29 mouse cellular contexts compared by ENCODE assay signal in genomic region chr6:81910302-81910855, GRCm38 (mm10). TPM values are rescaled to one million over a fixed set of nuclear protein-coding genes. Genes with fewer than 3 reads are reported as not detected.
A peak's percentile ranks its signal among the peaks of the same experiment; 100 is the strongest.
DNase-seq lines count a peak whose midpoint lies in the region; ATAC-seq and TF ChIP-seq lines count a peak whose summit lies in the region.
"Had no signal": no experiment of that assay in that cellular context is flagged by ENCODE, and none has a peak within 500 bp of the region (broad histone marks: within the 10 kb centered on the region; RNA-seq: fewer than 3 reads in every experiment).

No protein-coding gene starts in this region.

- 91% methylated on average over 25 of the region's 25 CpGs for WGBS in forebrain, embryonic 14.5 days

- no peaks in the 10 kb centered on the region for H3K27me3 ChIP-seq in testis, adult 2 months (ENCODE audit: control insufficient read depth, insufficient read depth, low read length)
- no peaks in the 10 kb centered on the region for H3K27me3 ChIP-seq in forebrain, embryonic 14.5 days (replicated peaks; ENCODE audit: control insufficient read depth, insufficient read depth, low read length)
- H3K27me3 ChIP-seq: hindbrain, embryonic 12.5 days; liver, embryonic 12.5 days; neural tube, embryonic 13.5 days had no signal

- intact Hi-C loops in left cerebral cortex, adult 2 months (cut with DNase I), result no loop called here

- no peak for ATAC-seq in forebrain, embryonic 14.5 days
- ATAC-seq: activated CD4-positive, CD25-positive, alpha-beta regulatory T cell, adult 4 months; hindbrain, postnatal 0 days; intestine, postnatal 0 days; liver, embryonic 12.5 days; liver, postnatal 0 days had no signal

- H3K4me3 ChIP-seq in left cerebral cortex, adult 2 months, result no peak overlapping the region
- H3K4me3 ChIP-seq in testis, adult 2 months (ENCODE audit: control insufficient read depth, low read depth, low read length), result peak overlapping the region; percentile 78
- no peak overlapping the region for H3K4me3 ChIP-seq in forebrain, embryonic 14.5 days (ENCODE audit: low read depth, low read length)
- H3K4me3 ChIP-seq: erythroblast, embryonic 14.5 days; hindbrain, embryonic 12.5 days; liver, embryonic 12.5 days; neural tube, embryonic 13.5 days had no signal

- peaks cover 4% of the 10 kb centered on the region for H3K36me3 ChIP-seq in testis, adult 2 months (ENCODE audit: control insufficient read depth, insufficient read depth, low read length)
- no peaks in the 10 kb centered on the region for H3K36me3 ChIP-seq in forebrain, embryonic 14.5 days (ENCODE audit: control insufficient read depth, insufficient read depth, low read length)
- H3K36me3 ChIP-seq: hindbrain, embryonic 12.5 days; liver, embryonic 12.5 days; neural tube, embryonic 13.5 days had no signal

- H3K27ac ChIP-seq in left cerebral cortex, adult 2 months, result no peak overlapping the region
- peak overlapping the region; percentile 91 for H3K27ac ChIP-seq in testis, adult 2 months (ENCODE audit: control insufficient read depth, insufficient read depth, low read depth, low read length)
- H3K27ac ChIP-seq in forebrain, embryonic 14.5 days (ENCODE audit: low read depth, low read length), result no peak overlapping the region
- H3K27ac ChIP-seq: hindbrain, embryonic 12.5 days; hindbrain, postnatal 0 days; liver, embryonic 12.5 days; neural tube, embryonic 13.5 days had no signal

- peak; percentile 97 for TF ChIP-seq POLR2A in testis, adult 2 months (IDR thresholded peaks at IDR 0.05; ENCODE audit: control insufficient read depth, low read depth, low read length)

- no peak overlapping the region for H3K9ac ChIP-seq in forebrain, embryonic 14.5 days (ENCODE audit: low read length)
- H3K9ac ChIP-seq: forebrain, postnatal 0 days; hindbrain, embryonic 12.5 days; liver, embryonic 12.5 days; liver, postnatal 0 days; neural tube, embryonic 13.5 days had no signal

- no peak overlapping the region for H3K4me2 ChIP-seq in forebrain, embryonic 14.5 days (ENCODE audit: low read length)
- H3K4me2 ChIP-seq: hindbrain, embryonic 12.5 days; liver, embryonic 12.5 days; midbrain, embryonic 11.5 days; neural tube, embryonic 13.5 days had no signal

- peaks cover 9% of the 10 kb centered on the region for H3K4me1 ChIP-seq in testis, adult 2 months (ENCODE audit: control insufficient read depth, insufficient read depth, low read length)
- no peaks in the 10 kb centered on the region for H3K4me1 ChIP-seq in forebrain, embryonic 14.5 days (ENCODE audit: control insufficient read depth, insufficient read depth, low read length)
- H3K4me1 ChIP-seq: hindbrain, embryonic 12.5 days; liver, embryonic 12.5 days; neural tube, embryonic 13.5 days had no signal

- DNase-seq in left cerebral cortex, adult 2 months (ENCODE audit: extremely low spot score in 1 of 2, low spot score in 2 of 2), result no peak
- DNase-seq in left cerebral cortex, adult 9 months (ENCODE audit: low spot score in 2 of 2), result no peak
- peak; percentile 36 for DNase-seq in R1 (ENCODE audit: low read depth, low spot score)
- DNase-seq in forebrain, embryonic 14.5 days (ENCODE audit: low spot score), result no peak
- DNase-seq in embryo, embryonic 10 days (ENCODE audit: low spot score), result no peak
- DNase-seq in cerebellum, adult 18-20 months, result no peak
- DNase-seq: adrenal gland, adult 2 months; adrenal gland, postnatal 36 days; cerebellum, adult 8-10 months; cerebellum, postnatal 36 days; forebrain, postnatal 0 days; heart, postnatal 14 days; kidney, postnatal 14 days; left cerebral cortex, postnatal 4 days; liver, postnatal 0 days; lung, postnatal 36 days; retina, postnatal 1 day; right cerebral cortex, postnatal 14 days; thymus, adult 2 months; thymus, postnatal 36 days had no signal

- no peaks in the 10 kb centered on the region for H3K9me3 ChIP-seq in forebrain, embryonic 14.5 days (replicated peaks; ENCODE audit: control insufficient read depth, low read length)
- H3K9me3 ChIP-seq: hindbrain, embryonic 12.5 days; liver, embryonic 12.5 days; neural tube, embryonic 13.5 days had no signal

- peak; percentile 13 for TF ChIP-seq CTCF in left cerebral cortex, adult 2 months (IDR thresholded peaks at IDR 0.05)
- TF ChIP-seq CTCF in testis, adult 2 months (IDR thresholded peaks at IDR 0.05; ENCODE audit: control insufficient read depth, insufficient read depth, insufficient replicate concordance, low read depth, low read length), result no peak

RNA-seq across cellular contexts. Expression of gene Gcfc2, which starts 13.1 kb away (rescaled TPM):
- 10 to 100 TPM in 1 of 2 experiments, 1 to 10 TPM in 1; 9.6 to 11.3 TPM for total RNA-seq in left cerebral cortex, adult 2 months (2021)
- 3.6 and 4.3 TPM in 2 replicates for polyA plus RNA-seq in testis, adult 2 months (2012; rRNA removed)
- 6.9 and 8.6 TPM in 2 replicates for polyA plus RNA-seq in forebrain, embryonic 14.5 days (2014; fragmentation: Nextera tagmentation; extraction: Ambion mirVana)

RNA-seq across cellular contexts. Expression of gene Mrpl19, which starts 55.4 kb away (rescaled TPM):
- 10 to 100 TPM; 30.4 to 35.0 TPM for total RNA-seq in left cerebral cortex, adult 2 months (2021)
- polyA plus RNA-seq in testis, adult 2 months (2012; rRNA removed), result 1.2 and 2.1 TPM in 2 replicates
- 32.9 and 33.5 TPM in 2 replicates for polyA plus RNA-seq in forebrain, embryonic 14.5 days (2014; fragmentation: Nextera tagmentation; extraction: Ambion mirVana)

Comparison
In these comparisons a context has a peak if more than half of its experiments do, and no peak if none do; other contexts are left out.
1. RNA of gene Mrpl19, which starts 55.4 kb away (polyA plus RNA-seq): 32.9 to 33.5 TPM in forebrain, embryonic 14.5 days; 1.2 to 2.1 TPM in testis, adult 2 months; every median in the first group is over 10 times any median in the second.